Mouse (Mus musculus): ENCODE results near the gene Wdr59.

DNA sequence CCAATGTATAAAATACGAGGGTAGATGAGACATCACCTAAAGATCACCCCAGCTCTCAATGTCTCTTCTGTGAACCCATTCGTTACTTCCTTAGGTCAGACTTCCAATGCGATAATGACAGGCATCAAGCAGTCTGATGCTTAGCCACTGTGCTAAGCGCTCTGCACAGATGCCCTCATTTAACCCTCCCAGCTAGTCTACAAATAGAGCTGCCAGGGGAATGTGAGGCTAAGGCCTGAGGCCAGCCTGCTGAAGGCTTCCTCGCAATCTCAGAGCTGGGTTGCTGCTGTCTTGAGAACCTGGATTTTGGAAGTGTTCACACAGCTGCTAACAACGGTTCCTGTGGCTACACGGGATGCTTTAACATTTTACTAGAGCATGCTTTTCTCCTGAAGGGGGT is 9.0 kb downstream of the Wdr59 start:
- no peak for TF ChIP-seq CTCF (IDR thresholded peaks at IDR 0.05; ENCODE audit: low read depth, low read length)
- TF ChIP-seq GATA1 (IDR thresholded peaks at IDR 0.05; ENCODE audit: borderline replicate concordance, low read length) = no peak
- TF ChIP-seq GATA2 (IDR thresholded peaks at IDR 0.05; ENCODE audit: borderline replicate concordance, low read depth, low read length) = no peak
- TF ChIP-seq TAL1 (conservative IDR thresholded peaks at IDR 0.05; ENCODE audit: low read depth, low read length) = no peak
- TF ChIP-seq POLR2AphosphoS5 (IDR thresholded peaks at IDR 0.05; ENCODE audit: insufficient replicate concordance, low read depth, low read length) = no peak

Measured in G1E (cell line).